Mouse (Mus musculus): ENCODE data around the gene Gprin3. TPM values are rescaled to one million over a fixed set of nuclear protein-coding genes. Genes with fewer than 3 reads are reported as not detected.
"Not testable (repeated sequence)": the region's sequence is repeated elsewhere in the genome, so short reads cannot be mapped to it uniquely, and the experiment has no call there.

Gene Gprin3
- polyA plus RNA-seq, 1 experiment = 0.22 TPM

- no peak for DNase-seq (ENCODE audit: low spot score)
Observed at GRCm38 (mm10) chr6:59351108-59351789, 74.8 kb downstream of the Gprin3 start.

- DNase-seq (ENCODE audit: low spot score) = no peak
Observed at GRCm38 (mm10) chr6:59348673-59349072, 77.4 kb downstream of the Gprin3 start.

- no peak for DNase-seq (ENCODE audit: low spot score)
Observed at GRCm38 (mm10) chr6:59341146-59341545, 84.9 kb downstream of the Gprin3 start.

DNA sequence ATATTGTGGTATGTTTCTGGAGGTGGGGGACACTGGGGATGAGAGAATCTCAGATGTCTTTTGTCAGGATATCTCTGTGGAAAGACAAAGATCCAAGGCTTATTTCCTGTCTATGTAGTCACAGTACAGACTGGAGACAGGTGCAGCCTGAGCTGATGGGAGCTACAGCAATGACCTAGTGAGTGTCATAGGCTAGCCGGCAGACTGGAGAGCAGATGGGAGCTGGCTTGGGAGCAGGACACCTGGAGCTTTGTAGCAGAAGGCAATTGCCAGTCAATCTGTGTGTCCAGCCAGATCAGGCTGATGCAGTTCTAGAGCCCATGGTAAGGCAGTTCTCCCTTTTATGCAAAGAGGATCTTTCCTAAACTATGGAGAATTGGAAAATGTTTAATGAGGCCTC lies 97.8 kb downstream of the Gprin3 start:
- no peak for DNase-seq (ENCODE audit: low spot score)

- DNase-seq (ENCODE audit: low spot score) = no peak
Observed at GRCm38 (mm10) chr6:59315868-59316267, 110.2 kb downstream of the Gprin3 start.

DNA sequence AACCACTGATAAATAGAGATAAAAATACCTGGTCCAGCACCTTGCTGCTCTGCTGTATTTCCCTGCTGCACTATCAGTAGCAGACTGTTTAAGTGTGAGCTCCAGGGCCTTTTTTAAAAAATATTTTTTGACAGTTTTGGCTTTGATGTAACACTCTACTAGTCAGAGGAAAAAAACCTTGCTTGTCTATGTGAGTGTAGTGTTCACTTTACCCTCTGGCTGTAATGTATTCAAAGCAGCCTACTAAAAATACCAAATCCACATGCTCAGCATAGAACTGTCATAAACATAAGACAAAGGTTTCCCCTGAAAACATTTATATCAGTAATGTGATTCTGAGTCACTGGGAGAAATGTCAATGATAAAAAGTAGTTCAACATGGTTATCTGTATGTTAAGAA lies 111.0 kb downstream of the Gprin3 start:
- no peak for DNase-seq (ENCODE audit: low spot score)

DNA sequence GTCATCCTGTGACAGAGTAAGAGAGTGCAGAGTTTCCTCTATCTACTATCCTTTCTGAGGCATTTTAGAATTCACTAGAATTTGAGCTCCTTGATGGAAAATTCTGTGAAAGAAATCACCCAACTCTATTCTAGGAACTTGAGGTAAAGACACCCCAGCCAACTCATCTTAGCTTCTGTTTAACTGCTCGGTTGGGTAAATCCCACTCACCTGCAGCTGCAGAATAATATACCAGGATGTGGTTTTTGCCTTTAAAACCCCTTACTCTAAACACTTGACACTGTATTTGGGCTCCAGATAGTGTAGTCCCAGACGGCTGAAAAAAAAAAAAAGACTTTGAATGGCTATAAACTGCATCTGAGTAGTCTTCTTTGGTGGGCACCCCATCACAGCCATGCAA lies 112.9 kb downstream of the Gprin3 start:
- no peak for DNase-seq (ENCODE audit: low spot score)

- no peak for DNase-seq (ENCODE audit: low spot score)
Observed at GRCm38 (mm10) chr6:59311241-59311640, 114.9 kb downstream of the Gprin3 start.

- not testable (repeated sequence) for DNase-seq (ENCODE audit: low spot score)
Observed at GRCm38 (mm10) chr6:59304235-59304942, 121.7 kb downstream of the Gprin3 start.

GRCm38 (mm10) chr6:59303031-59303430 lies 123.1 kb downstream of the Gprin3 start:
- DNase-seq (ENCODE audit: low spot score) = no peak

Other genes with a start within 250 kb of the Gprin3 start
- 4.7 and 7.1 TPM in 2 replicates for gene Tigd2, start 217.4 kb downstream of the Gprin3 start, polyA plus RNA-seq (2012; rRNA removed)

Measured in urinary bladder, adult 2 months (tissue).